Mouse (Mus musculus): Measurements from ENCODE around the gene Gstm6. TPM values are rescaled to one million over a fixed set of nuclear protein-coding genes. Genes with fewer than 3 reads are reported as not detected.
A peak's percentile ranks its signal among the peaks of the same experiment; 100 is the strongest.

Gstm6 gene
- polyA plus RNA-seq, 1 experiment from 2014 or later, result 10.6 TPM

DNA sequence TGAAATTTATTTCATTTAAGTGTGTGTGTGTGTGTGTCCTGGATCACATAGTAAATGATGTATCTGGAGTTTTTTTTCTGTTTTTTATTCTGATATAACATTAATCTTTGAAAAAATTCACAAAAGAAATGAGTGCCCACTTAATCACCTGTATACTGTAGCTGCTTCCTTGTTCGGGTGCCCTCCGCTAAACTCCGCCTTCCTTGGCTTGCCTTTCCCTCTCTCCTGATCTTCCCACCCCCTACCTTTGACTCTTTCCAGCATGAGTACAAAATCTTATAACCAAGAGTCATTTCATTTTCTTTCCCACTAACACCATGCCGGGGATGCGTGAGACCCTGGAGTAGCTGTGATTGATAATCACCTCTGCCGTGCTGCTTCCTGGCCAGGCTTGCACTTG is 11.4 kb downstream of the Gstm6 start:
- 71% methylated on average over 6 of the region's 6 CpGs for WGBS
- Histone ChIP-seq H3K36me3 (ENCODE audit: control insufficient read depth, insufficient read depth, low read length) (no peaks in the 10 kb centered on the region), H3K9me3 (ENCODE audit: control insufficient read depth, low read length) (no peaks in the 10 kb centered on the region), H3K9ac (ENCODE audit: low read depth, low read length) (no peak overlapping the region), H3K4me3 (ENCODE audit: low read length) (no peak overlapping the region), H3K27ac (ENCODE audit: low read depth, low read length) (0 out of 2 replicates have a peak overlapping the region, but pooled peaks have one; percentile 2), H3K4me1 (ENCODE audit: control insufficient read depth, insufficient read depth, low read depth, low read length) (peaks cover 12% of the 10 kb centered on the region), H3K4me2 (ENCODE audit: low read length) (no peak overlapping the region), H3K27me3 (replicated peaks; ENCODE audit: control insufficient read depth, insufficient read depth, low read length) (no peaks in the 10 kb centered on the region)
- no peak for ATAC-seq

DNA sequence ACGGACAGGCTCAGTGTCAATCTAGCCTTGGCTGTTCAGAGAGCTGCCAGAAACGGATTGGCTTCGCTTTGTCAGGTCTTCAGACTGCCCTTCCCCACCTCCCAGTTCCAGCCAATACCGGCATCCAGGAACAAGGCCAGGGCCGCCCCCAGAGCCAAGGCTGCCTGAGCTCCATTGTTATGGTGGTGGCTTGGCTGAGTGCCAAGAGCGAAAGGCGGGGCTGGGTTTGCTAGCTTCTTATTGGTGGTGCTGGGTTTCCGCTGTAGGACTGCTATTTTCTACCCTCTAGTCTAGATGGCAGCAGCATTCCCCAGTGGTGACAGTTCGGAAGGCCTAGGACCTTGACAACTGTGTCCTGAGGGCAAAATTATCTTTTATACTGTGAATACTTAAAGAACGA is 11.9 kb downstream of the Gstm6 start, which contains the start of gene Gstm7:
Gene Gstm7 (minus strand): TSS at position 148 of the 400 bp plus-strand sequence.
- Histone ChIP-seq H3K27ac (ENCODE audit: low read depth, low read length) (peak within 1 kb of the TSS; percentile 72), H3K9ac (ENCODE audit: low read depth, low read length) (peak within 1 kb of the TSS; percentile 19; the same call in 1 of the 2 replicates), H3K4me1 (ENCODE audit: control insufficient read depth, insufficient read depth, low read depth, low read length) (peaks cover 12% of the 10 kb centered on the region), H3K4me3 (ENCODE audit: low read length) (peak within 1 kb of the TSS; percentile 26), H3K4me2 (ENCODE audit: low read length) (peak within 1 kb of the TSS; percentile 53), H3K27me3 (replicated peaks; ENCODE audit: control insufficient read depth, insufficient read depth, low read length) (no peaks in the 10 kb centered on the region), H3K36me3 (ENCODE audit: control insufficient read depth, insufficient read depth, low read length) (no peaks in the 10 kb centered on the region), H3K9me3 (ENCODE audit: control insufficient read depth, low read length) (no peaks in the 10 kb centered on the region)
- ATAC-seq, result peak; percentile 98
- 4% methylated on average over 10 of the region's 10 CpGs for WGBS

DNA sequence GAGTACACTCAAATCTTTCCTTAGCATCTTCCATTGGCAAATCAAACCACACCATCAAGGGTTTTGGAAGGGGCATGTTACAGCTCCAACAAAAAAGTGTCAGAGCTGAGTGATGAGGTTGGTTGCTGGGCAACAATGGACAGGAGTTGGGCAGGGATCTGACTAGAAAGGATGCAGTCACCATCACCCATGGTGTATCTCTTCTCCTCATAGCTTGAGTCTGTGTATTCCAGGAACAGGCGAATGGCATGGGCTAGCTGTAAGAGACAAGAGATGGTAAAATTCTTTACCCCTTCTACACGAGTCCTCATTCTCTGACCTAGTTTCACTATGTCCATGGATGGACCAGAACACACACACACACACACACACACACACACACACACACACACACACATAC is 12.4 kb downstream of the Gstm6 start:
- Histone ChIP-seq H3K4me1 (ENCODE audit: control insufficient read depth, insufficient read depth, low read depth, low read length) (peaks cover 12% of the 10 kb centered on the region), H3K4me2 (ENCODE audit: low read length) (peak overlapping the region; percentile 53), H3K4me3 (ENCODE audit: low read length) (peak overlapping the region; percentile 26), H3K27ac (ENCODE audit: low read depth, low read length) (peak overlapping the region; percentile 72), H3K9ac (ENCODE audit: low read depth, low read length) (no peak overlapping the region; the same call in 1 of the 2 replicates), H3K36me3 (ENCODE audit: control insufficient read depth, insufficient read depth, low read length) (no peaks in the 10 kb centered on the region), H3K27me3 (replicated peaks; ENCODE audit: control insufficient read depth, insufficient read depth, low read length) (no peaks in the 10 kb centered on the region), H3K9me3 (ENCODE audit: control insufficient read depth, low read length) (no peaks in the 10 kb centered on the region)
- ATAC-seq, result no peak
- WGBS, result 51% methylated on average over 2 of the region's 2 CpGs

DNA sequence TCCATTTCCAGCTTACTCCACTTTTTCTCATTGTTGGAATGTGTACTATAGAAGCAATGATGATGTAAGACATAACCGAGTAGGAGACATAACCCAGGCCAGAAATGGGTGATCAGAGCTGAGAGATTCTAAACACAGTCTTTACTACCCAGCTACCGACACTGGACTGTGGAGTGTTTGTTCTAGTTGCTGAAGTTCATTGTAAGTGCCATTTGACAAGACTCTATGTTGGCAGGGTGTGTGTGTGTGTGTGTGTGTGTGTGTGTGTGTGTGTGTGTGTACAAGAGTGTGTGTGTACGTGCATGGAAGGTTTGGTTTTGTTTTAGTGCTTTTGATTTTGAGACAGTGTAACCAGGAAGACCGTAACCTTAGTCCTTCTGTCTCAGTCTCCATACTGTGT is 13.8 kb downstream of the Gstm6 start:
- 92% methylated on average over 4 of the region's 4 CpGs for WGBS
- Histone ChIP-seq H3K4me2 (ENCODE audit: low read length) (no peak overlapping the region), H3K27ac (ENCODE audit: low read depth, low read length) (no peak overlapping the region), H3K4me1 (ENCODE audit: control insufficient read depth, insufficient read depth, low read depth, low read length) (peaks cover 12% of the 10 kb centered on the region), H3K4me3 (ENCODE audit: low read length) (no peak overlapping the region), H3K36me3 (ENCODE audit: control insufficient read depth, insufficient read depth, low read length) (no peaks in the 10 kb centered on the region), H3K27me3 (replicated peaks; ENCODE audit: control insufficient read depth, insufficient read depth, low read length) (no peaks in the 10 kb centered on the region), H3K9ac (ENCODE audit: low read depth, low read length) (no peak overlapping the region), H3K9me3 (ENCODE audit: control insufficient read depth, low read length) (no peaks in the 10 kb centered on the region)
- no peak for ATAC-seq

DNA sequence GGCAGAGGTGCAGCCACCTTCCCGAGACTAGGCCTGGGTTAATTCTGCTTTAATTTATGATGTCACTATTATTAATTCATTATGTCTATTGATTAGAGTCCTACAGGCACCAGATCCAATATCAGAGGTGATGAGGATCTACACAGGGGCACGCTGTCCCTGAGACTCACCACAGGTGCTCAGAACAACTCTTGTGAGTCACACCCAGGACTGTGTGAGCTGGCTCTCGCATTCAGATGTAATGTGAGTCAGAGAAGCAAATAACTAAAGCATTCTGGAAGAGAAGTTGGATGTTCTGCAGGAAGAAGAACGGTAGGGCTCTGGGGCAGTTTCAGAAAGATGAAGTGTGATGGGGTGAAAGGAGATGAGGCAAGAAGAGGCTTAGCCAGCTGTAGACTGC is 14.3 kb downstream of the Gstm6 start:
- Histone ChIP-seq H3K36me3 (ENCODE audit: control insufficient read depth, insufficient read depth, low read length) (no peaks in the 10 kb centered on the region), H3K9ac (ENCODE audit: low read depth, low read length) (no peak overlapping the region), H3K9me3 (ENCODE audit: control insufficient read depth, low read length) (no peaks in the 10 kb centered on the region), H3K27ac (ENCODE audit: low read depth, low read length) (no peak overlapping the region), H3K4me2 (ENCODE audit: low read length) (no peak overlapping the region), H3K4me3 (ENCODE audit: low read length) (no peak overlapping the region), H3K27me3 (replicated peaks; ENCODE audit: control insufficient read depth, insufficient read depth, low read length) (no peaks in the 10 kb centered on the region), H3K4me1 (ENCODE audit: control insufficient read depth, insufficient read depth, low read depth, low read length) (peaks cover 12% of the 10 kb centered on the region)
- 92% methylated on average over 4 of the region's 4 CpGs for WGBS
- no peak for ATAC-seq

DNA sequence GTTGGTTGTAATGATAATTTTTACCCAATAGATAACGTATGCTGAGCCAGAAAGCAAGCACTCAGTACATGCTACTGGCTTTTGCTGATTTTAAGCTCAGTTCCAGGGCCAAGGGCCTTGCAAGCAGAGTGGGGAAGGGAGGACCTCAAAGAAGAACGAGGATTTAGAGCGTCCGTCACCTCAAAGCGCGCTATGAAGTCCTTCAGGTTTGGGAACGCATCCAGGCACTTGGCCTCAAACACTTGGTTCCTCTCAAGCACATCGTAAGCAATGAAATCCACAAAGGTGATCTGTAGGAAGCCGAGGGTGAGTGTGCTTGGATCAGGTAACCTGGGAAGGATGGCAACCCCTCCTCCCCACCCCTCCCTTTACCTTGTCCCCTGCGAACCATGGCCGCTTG is 14.9 kb downstream of the Gstm6 start:
- H3K4me1 ChIP-seq (ENCODE audit: control insufficient read depth, insufficient read depth, low read depth, low read length), result peaks cover 12% of the 10 kb centered on the region
- no peaks in the 10 kb centered on the region for H3K36me3 ChIP-seq (ENCODE audit: control insufficient read depth, insufficient read depth, low read length)
- no peak overlapping the region for H3K4me3 ChIP-seq (ENCODE audit: low read length)
- no peak overlapping the region for H3K9ac ChIP-seq (ENCODE audit: low read depth, low read length)
- ATAC-seq, result no peak
- H3K9me3 ChIP-seq (ENCODE audit: control insufficient read depth, low read length), result no peaks in the 10 kb centered on the region
- H3K27me3 ChIP-seq (replicated peaks; ENCODE audit: control insufficient read depth, insufficient read depth, low read length), result no peaks in the 10 kb centered on the region
- H3K27ac ChIP-seq (ENCODE audit: low read depth, low read length), result no peak overlapping the region
- WGBS, result 82% methylated on average over 11 of the region's 11 CpGs
- no peak overlapping the region for H3K4me2 ChIP-seq (ENCODE audit: low read length)

DNA sequence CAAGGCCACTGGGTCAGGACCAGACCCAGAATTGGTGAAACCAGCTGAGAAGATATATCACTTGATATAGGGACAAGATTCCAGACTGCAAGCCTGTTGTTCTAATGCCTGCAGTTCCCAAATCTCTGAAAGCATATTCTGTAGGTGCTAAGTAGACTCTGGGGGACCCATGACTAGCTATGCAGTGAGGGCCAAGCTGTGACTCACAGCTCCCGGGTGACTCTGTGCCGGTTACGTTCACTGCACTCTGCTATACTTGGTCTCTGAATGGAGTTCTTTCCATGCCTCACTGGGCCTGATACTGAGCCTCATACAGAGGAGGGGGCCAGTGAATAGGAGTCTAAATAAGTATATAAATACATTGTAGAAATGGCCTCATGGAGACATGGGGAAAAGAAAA is 15.7 kb downstream of the Gstm6 start:
- Histone ChIP-seq H3K9ac (ENCODE audit: low read depth, low read length) (no peak overlapping the region), H3K27ac (ENCODE audit: low read depth, low read length) (no peak overlapping the region), H3K4me2 (ENCODE audit: low read length) (no peak overlapping the region), H3K27me3 (replicated peaks; ENCODE audit: control insufficient read depth, insufficient read depth, low read length) (no peaks in the 10 kb centered on the region), H3K36me3 (ENCODE audit: control insufficient read depth, insufficient read depth, low read length) (no peaks in the 10 kb centered on the region), H3K4me3 (ENCODE audit: low read length) (no peak overlapping the region), H3K9me3 (ENCODE audit: control insufficient read depth, low read length) (no peaks in the 10 kb centered on the region), H3K4me1 (ENCODE audit: control insufficient read depth, insufficient read depth, low read depth, low read length) (peaks cover 12% of the 10 kb centered on the region)
- no peak for ATAC-seq
- WGBS, result 57% methylated on average over 3 of the region's 3 CpGs

DNA sequence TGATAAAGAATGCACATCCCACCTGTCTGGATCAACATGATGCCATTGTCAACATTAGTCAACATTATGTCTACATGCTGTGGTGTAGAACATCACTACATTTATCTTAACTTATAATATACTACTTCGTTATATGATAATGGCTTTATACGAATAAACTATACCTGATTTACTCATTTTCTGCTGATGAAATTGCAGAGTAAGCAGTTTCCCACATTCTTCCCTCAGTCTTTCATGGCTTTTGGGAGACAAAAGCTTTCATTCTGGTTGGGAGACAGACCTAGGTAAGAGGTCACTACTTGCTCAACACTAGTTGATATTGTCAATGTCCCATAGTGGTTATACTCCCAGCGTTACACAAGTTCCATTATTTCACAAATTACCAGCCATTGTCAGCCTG is 18.2 kb downstream of the Gstm6 start:
- no peak for ATAC-seq
- no peak overlapping the region for H3K4me3 ChIP-seq (ENCODE audit: low read length)
- peaks cover 3% of the 10 kb centered on the region; the same call in 1 of the 2 replicates for H3K4me1 ChIP-seq (ENCODE audit: control insufficient read depth, insufficient read depth, low read depth, low read length)
- H3K27ac ChIP-seq (ENCODE audit: low read depth, low read length), result no peak overlapping the region
- H3K36me3 ChIP-seq (ENCODE audit: control insufficient read depth, insufficient read depth, low read length), result no peaks in the 10 kb centered on the region
- no peaks in the 10 kb centered on the region for H3K27me3 ChIP-seq (replicated peaks; ENCODE audit: control insufficient read depth, insufficient read depth, low read length)
- H3K4me2 ChIP-seq (ENCODE audit: low read length), result no peak overlapping the region
- WGBS, result 96% methylated on average over 3 of the region's 3 CpGs
- no peak overlapping the region for H3K9ac ChIP-seq (ENCODE audit: low read depth, low read length)
- H3K9me3 ChIP-seq (ENCODE audit: control insufficient read depth, low read length), result no peaks in the 10 kb centered on the region

DNA sequence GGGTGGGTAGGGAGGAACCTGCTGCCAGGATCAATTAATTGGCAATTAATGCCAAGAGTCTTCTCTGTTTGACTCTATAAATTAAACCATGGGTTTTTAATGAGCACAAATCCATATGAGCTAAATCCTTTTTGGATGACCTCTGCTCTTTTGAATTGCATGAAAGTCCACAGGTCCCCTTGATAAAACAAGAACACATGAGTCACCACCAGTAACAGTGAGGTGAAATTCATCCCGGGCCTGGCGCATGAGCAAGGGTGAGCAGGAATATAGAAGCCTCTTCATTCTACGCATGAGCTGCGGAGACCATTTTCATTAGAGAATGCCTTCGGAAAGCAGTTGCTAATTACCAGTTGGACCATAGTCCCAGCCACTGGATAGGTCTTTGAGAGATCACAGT is 23.2 kb downstream of the Gstm6 start:
- ATAC-seq, result no peak
- Histone ChIP-seq H3K9ac (ENCODE audit: low read depth, low read length) (no peak overlapping the region), H3K27me3 (replicated peaks; ENCODE audit: control insufficient read depth, insufficient read depth, low read length) (no peaks in the 10 kb centered on the region), H3K36me3 (ENCODE audit: control insufficient read depth, insufficient read depth, low read length) (no peaks in the 10 kb centered on the region), H3K4me2 (ENCODE audit: low read length) (no peak overlapping the region), H3K27ac (ENCODE audit: low read depth, low read length) (no peak overlapping the region), H3K4me1 (ENCODE audit: control insufficient read depth, insufficient read depth, low read depth, low read length) (no peaks in the 10 kb centered on the region), H3K9me3 (ENCODE audit: control insufficient read depth, low read length) (no peaks in the 10 kb centered on the region), H3K4me3 (ENCODE audit: low read length) (no peak overlapping the region)
- WGBS, result 87% methylated on average over 5 of the region's 5 CpGs
